Mouse (Mus musculus) C2C12 (cell line): Measurements from ENCODE around the gene Casz1.

Experiments used
- CEBPB ChIP-seq: IDR thresholded peaks from one replicate; pipeline ENCODE4 v1.6.1; 2011; ENCODE audit warnings: low read depth, mild to moderate bottlenecking, control low read depth, moderate library complexity
- CTCF ChIP-seq: IDR thresholded peaks from one replicate; pipeline ENCODE4 v1.5.1; 2011; ENCODE audit not compliant: control insufficient read depth, insufficient read depth, insufficient read length
- MAX ChIP-seq: IDR thresholded peaks from one replicate; pipeline ENCODE4 v1.6.1; 2011; ENCODE audit warnings: mild to moderate bottlenecking, control low read depth
- MYOD1 ChIP-seq: IDR thresholded peaks from one replicate; pipeline ENCODE4 v1.6.1; 2011; ENCODE audit warnings: low read depth; ENCODE audit not compliant: control insufficient read depth, insufficient read length
- MYOG ChIP-seq: IDR thresholded peaks from one replicate; pipeline ENCODE4 v1.6.1; 2011; ENCODE audit not compliant: control insufficient read depth, insufficient read length; ENCODE audit errors: extremely low read depth
- USF1 ChIP-seq: IDR thresholded peaks from one replicate; pipeline ENCODE4 v1.6.1; 2011; ENCODE audit warnings: low read depth, mild to moderate bottlenecking, control low read depth, moderate library complexity

DNA sequence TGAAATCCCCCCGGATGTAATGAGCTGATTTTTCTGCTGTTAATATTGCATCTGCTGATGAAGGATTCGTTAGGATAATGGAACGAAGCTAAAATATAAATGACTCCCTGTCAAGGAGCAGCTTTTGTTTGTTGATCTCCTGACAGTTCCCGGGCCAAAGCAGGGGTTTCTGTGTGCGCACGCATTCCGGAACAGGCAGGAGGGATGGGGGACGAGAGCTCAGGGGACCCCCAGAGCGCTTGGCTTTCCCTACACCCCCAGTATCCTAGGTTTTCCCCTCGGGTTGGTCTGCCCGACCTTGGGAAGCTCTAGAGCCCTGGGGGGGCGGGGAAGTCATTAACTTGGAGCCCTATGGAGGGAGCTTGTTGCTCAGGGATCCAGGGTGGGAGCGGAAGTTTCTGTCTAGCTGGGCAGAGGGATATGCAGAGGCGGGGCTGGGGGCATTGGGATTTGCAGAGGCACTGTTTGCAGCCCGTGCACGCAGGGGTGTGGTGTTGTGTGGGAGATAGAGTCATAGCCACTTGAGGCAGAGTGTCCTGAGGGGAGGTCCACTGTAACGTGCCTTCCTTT lies 78.2 kb downstream of the Casz1 start:
- TF ChIP-seq CTCF, result no peak
- TF ChIP-seq USF1, result no peak
- TF ChIP-seq MAX, result no peak
- no peak for TF ChIP-seq MYOD1
- no peak for TF ChIP-seq CEBPB
- no peak for TF ChIP-seq MYOG
